Mouse (Mus musculus) hindbrain, postnatal 0 days (tissue): ENCODE results near the gene Spopl. TPM values are rescaled to one million over a fixed set of nuclear protein-coding genes. Genes with fewer than 3 reads are reported as not detected.
"Not testable (repeated sequence)": the region's sequence is repeated elsewhere in the genome, so short reads cannot be mapped to it uniquely, and the experiment has no call there.

Experiments used
- ATAC-seq: fragments of 200-750 bp; cut with Nextera tagmentation; 2 replicates; pipeline ENCODE4 v1.8.0; 2017; ENCODE audit warnings: mild to moderate bottlenecking, moderate TSS enrichment, moderate library complexity
- DNase-seq: peaks from one replicate; pipeline ENCODE4 v3.0.0-alpha.2; 2015; ENCODE audit warnings: low spot score
- H3K27ac ChIP-seq: fragments of 300-500 bp; sonication (generic); 2 replicates; pipeline ENCODE4 v1.5.1; 2014; ENCODE audit warnings: mild to moderate bottlenecking
- H3K27me3 ChIP-seq: fragments of 300-500 bp; sonication (generic); 2 replicates; pipeline ENCODE4 v1.6.1; 2014; ENCODE audit warnings: low read length, mixed read lengths; ENCODE audit not compliant: insufficient read depth
- H3K36me3 ChIP-seq: fragments of 300-500 bp; sonication (generic); 2 replicates; pipeline ENCODE4 v1.6.1; 2014; ENCODE audit warnings: low read length, mixed read lengths; ENCODE audit not compliant: insufficient read depth
- H3K4me1 ChIP-seq: fragments of 300-500 bp; sonication (generic); 2 replicates; pipeline ENCODE4 v1.6.1; 2014; ENCODE audit warnings: antibody characterized with exemption, low read length, mixed read lengths; ENCODE audit not compliant: insufficient read depth
- H3K4me2 ChIP-seq: fragments of 300-500 bp; sonication (generic); 2 replicates; pipeline ENCODE4 v1.6.1; 2014; ENCODE audit warnings: low read depth, mild to moderate bottlenecking, low read length, moderate library complexity, mixed read lengths
- H3K4me3 ChIP-seq: fragments of 300-500 bp; sonication (generic); 2 replicates; pipeline ENCODE4 v1.5.1; 2014; ENCODE audit warnings: low read length
- H3K9ac ChIP-seq: fragments of 300-500 bp; sonication (generic); replicated peaks from 2 replicates; pipeline ENCODE4 v1.6.1; 2014; ENCODE audit warnings: mild to moderate bottlenecking, low read length, moderate library complexity, mixed read lengths
- H3K9me3 ChIP-seq: fragments of 300-500 bp; sonication (generic); 2 replicates; pipeline ENCODE4 v1.6.1; 2016; ENCODE audit warnings: low read length, mixed read lengths
- CTCF ChIP-seq: IDR thresholded peaks from 2 replicates; pipeline ENCODE4 v1.5.1; 2016; ENCODE audit warnings: antibody characterized with exemption, control low read depth, low read depth
- WGBS: fragments of 180-500 bp; shearing (Covaris S2); extraction: QIAGEN DNeasy Blood & Tissue Kit; methylation state at CpG from one replicate; pipeline ENCODE4 v1.1.7; 2014; 5-methylcytosine and 5-hydroxymethylcytosine counted together
- polyA plus RNA-seq: library from polyadenylated mRNA; unstranded; fragments of >200 nt; fragmentation: Nextera tagmentation; extraction: Ambion mirVana; gene quantifications from 2 replicates; pipeline ENCODE4 v1.2.1, GENCODE M21; 2015
- total RNA-seq: library from RNA; depleted of rRNA; stranded (reverse); fragments of >200 nt; gene quantifications from 2 replicates; pipeline ENCODE4 v1.2.3, GENCODE M21; 2014

Spopl gene
- total and polyA plus RNA-seq, 2 experiments from 2014 or later = 8.4 to 19.8 TPM

DNA sequence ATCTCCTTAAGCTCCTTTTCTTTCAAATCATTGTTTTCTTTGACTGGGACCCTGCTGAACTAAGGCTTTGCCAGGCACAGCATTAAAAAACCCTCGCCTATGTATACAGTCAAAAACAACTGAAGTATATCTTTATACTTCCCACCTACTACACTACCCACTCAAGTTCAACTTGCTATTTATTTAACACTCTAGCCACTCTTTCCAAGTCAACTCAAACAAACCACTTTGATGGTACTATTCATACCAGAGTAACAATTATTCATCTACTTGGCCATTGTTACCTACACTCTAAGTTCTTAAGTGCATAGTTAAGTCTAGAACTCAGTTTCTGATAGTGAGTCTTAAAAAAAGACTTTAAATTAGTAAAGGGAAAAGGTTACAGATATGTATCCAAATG is 3.1 kb downstream of the Spopl start:
- DNase-seq = no peak
- Histone ChIP-seq H3K27me3 (no peaks in the 10 kb centered on the region), H3K4me2 (no peak overlapping the region), H3K36me3 (no peaks in the 10 kb centered on the region), H3K27ac (no peak overlapping the region), H3K4me1 (0 out of 2 replicates have a peak, but pooled peaks cover 9% of the 10 kb centered on the region), H3K9ac (no peak overlapping the region), H3K9me3 (no peaks in the 10 kb centered on the region), H3K4me3 (no peak overlapping the region)
- WGBS = 94% methylated on average over 1 of the region's 1 CpGs
- ATAC-seq = no peak
- no peak for TF ChIP-seq CTCF

DNA sequence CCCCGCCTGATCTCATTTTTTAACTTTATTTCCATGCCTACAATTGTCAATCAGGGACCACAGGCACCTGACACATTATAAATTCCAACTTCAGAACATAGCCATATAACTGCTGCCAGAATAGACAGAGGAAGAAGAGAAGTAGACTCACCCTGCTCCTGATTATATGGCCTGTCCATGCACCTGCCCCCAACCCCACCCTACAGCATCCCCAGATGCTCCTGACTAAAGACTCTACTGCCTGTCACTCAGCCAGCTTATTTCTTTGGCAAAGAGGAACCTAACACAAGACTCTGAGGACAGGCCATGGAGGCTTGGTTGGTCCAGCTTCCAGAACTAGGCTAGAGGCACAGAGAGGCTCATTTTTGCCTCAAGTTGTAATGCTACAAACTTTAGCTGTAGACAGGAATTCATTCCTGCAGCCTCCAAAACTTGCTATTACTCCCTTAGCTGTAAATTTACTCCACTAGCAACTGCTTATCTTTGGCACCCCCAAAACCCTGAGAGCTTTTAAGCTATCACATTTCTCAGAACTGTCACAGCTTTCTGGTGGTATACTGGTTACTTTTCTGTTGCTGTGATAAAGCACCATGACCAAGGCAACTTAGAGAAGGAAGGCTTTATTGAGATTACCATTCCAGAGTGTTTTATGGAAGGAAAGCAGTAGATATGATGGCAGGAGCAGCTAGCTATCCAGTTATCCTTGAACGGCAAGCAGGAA is 6.7 kb downstream of the Spopl start:
- Histone ChIP-seq H3K9me3 (no peaks in the 10 kb centered on the region), H3K4me2 (no peak overlapping the region), H3K27me3 (no peaks in the 10 kb centered on the region), H3K4me3 (no peak overlapping the region), H3K4me1 (no peaks in the 10 kb centered on the region), H3K9ac (no peak overlapping the region), H3K27ac (no peak overlapping the region), H3K36me3 (no peaks in the 10 kb centered on the region)
- no peak for DNase-seq
- WGBS = 98% methylated on average over 2 of the region's 2 CpGs
- ATAC-seq = no peak
- TF ChIP-seq CTCF = no peak

DNA sequence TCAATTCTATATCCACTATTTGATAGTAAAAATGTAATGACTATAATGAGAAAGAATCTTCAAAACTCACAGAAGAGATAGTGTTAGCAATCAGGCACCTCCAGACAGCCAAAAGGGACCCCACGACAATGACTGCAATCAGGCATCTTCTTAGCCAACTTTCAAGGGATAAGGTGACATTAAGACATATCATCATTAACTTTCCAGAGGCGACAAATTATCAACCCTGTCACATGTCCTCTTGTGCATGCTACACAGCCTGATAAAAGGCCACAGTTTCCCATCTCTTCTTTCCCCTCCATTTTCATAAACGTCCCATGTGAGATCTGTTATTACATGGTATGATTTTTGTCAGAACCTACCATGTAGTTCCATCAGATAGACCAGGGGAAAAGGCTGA is 9.0 kb downstream of the Spopl start:
- ATAC-seq = no peak
- H3K4me1 ChIP-seq = no peaks in the 10 kb centered on the region
- no peaks in the 10 kb centered on the region for H3K9me3 ChIP-seq
- no peak overlapping the region for H3K4me2 ChIP-seq
- TF ChIP-seq CTCF = no peak
- H3K9ac ChIP-seq = no peak overlapping the region
- no peaks in the 10 kb centered on the region for H3K36me3 ChIP-seq
- no peak overlapping the region for H3K4me3 ChIP-seq
- DNase-seq = no peak
- WGBS = 97% methylated on average over 3 of the region's 3 CpGs
- H3K27me3 ChIP-seq = no peaks in the 10 kb centered on the region
- H3K27ac ChIP-seq = no peak overlapping the region

DNA sequence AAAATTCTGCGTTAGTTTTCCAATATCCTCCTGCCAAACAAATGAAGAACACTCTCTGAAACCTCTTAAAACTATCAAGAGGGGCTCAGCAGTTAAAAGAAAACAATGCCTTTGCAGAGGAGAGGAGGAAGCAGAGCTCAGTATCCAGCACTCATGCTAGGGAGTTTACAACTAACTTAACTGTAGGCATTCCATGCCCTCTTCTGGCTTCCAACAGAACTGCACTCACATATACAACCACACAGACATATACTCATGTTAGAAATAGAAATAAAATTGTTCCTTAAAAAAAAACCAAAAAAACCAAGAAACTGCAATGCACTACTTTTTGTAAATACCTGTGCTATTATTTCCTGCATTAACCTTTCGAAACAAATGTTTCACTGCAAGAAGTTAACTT is 12.7 kb downstream of the Spopl start:
- 94% methylated on average over 2 of the region's 2 CpGs for WGBS
- no peak for ATAC-seq
- TF ChIP-seq CTCF = peak; percentile 32
- H3K4me1 ChIP-seq = no peaks in the 10 kb centered on the region
- H3K4me2 ChIP-seq = no peak overlapping the region
- H3K27me3 ChIP-seq = no peaks in the 10 kb centered on the region
- H3K9ac ChIP-seq = no peak overlapping the region
- no peaks in the 10 kb centered on the region for H3K9me3 ChIP-seq
- no peak overlapping the region for H3K27ac ChIP-seq
- no peak overlapping the region for H3K4me3 ChIP-seq
- DNase-seq = peak; percentile 3
- H3K36me3 ChIP-seq = no peaks in the 10 kb centered on the region

DNA sequence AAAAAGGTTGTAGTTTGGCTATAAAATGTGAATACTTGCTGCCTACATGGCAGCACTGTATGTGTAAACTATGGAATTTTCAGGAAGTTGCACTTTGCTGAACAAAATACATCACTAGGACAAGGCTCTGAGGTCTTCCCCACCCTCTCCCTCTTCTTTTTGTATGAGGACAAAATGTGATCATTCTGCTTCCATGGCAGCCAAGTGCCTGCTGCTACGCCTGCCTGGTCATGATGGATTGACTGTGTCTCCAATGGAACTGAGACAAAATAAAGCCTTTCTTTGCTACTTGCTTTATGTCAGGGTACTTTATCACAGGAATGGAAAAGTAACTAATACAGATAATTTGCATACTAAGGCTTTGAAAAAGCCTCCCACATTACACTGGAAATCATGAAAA is 20.7 kb downstream of the Spopl start:
- no peak for ATAC-seq
- no peaks in the 10 kb centered on the region for H3K27me3 ChIP-seq
- H3K9ac ChIP-seq = no peak overlapping the region
- no peak overlapping the region for H3K4me2 ChIP-seq
- no peak for DNase-seq
- no peaks in the 10 kb centered on the region for H3K36me3 ChIP-seq
- H3K4me3 ChIP-seq = no peak overlapping the region
- no peaks in the 10 kb centered on the region for H3K9me3 ChIP-seq
- no peaks in the 10 kb centered on the region for H3K4me1 ChIP-seq
- TF ChIP-seq CTCF = no peak
- H3K27ac ChIP-seq = no peak overlapping the region
- 37% methylated on average over 1 of the region's 1 CpGs for WGBS

DNA sequence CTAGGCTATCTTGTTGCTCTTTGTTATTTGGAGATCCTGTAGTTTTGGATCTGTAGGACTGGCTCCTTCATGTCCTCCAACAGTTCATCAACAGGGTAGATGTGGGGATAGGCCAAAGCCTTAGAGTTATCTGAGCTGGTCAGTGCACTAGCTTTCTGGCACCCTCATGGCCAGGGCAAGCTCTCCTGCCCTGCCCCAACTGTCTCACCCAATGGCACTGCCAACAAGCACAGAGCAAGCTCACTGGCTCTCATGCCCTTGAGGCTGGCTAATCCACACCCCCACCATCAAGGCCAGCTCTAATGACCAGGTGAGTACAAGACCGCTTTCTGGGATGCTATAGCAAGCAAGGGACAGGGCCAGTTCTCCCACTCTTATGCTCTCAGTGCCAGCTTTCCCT is 24.7 kb downstream of the Spopl start:
- TF ChIP-seq CTCF = no peak
- no peak overlapping the region for H3K4me3 ChIP-seq
- ATAC-seq (no peak), DNase-seq (no peak)
- 100% methylated on average over 1 of the region's 1 CpGs for WGBS
- H3K4me1 ChIP-seq = no peaks in the 10 kb centered on the region
- H3K27ac ChIP-seq = no peak overlapping the region
- H3K36me3 ChIP-seq = no peaks in the 10 kb centered on the region
- H3K9ac ChIP-seq = no peak overlapping the region
- no peaks in the 10 kb centered on the region for H3K9me3 ChIP-seq
- H3K27me3 ChIP-seq = no peaks in the 10 kb centered on the region
- no peak overlapping the region for H3K4me2 ChIP-seq

DNA sequence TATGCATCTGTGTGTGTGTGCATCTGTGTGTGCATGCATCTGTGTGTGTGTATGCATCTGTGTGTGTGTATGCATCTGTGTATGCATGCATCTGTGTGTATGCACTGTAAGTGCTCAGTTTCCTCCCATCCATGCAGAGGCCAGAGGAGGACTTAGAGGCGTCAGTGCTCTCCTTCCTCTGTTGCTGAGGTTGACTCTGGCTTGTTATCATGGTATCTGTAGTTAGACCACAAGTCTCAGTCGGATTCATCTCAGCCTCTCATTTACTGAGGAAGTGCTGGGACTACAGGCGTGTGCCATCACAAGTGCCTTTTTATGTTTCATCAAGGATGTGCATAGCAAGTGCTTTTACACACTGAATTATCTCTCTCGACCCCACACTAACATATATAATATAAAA is 31.9 kb downstream of the Spopl start:
- WGBS = 90% methylated on average over 4 of the region's 4 CpGs
- no peak overlapping the region for H3K9ac ChIP-seq
- H3K4me1 ChIP-seq = no peaks in the 10 kb centered on the region
- TF ChIP-seq CTCF = no peak
- ATAC-seq = no peak
- H3K36me3 ChIP-seq = no peaks in the 10 kb centered on the region; the same call in 1 of the 2 replicates
- H3K4me2 ChIP-seq = no peak overlapping the region
- H3K27ac ChIP-seq = no peak overlapping the region
- no peak for DNase-seq
- H3K4me3 ChIP-seq = no peak overlapping the region
- H3K27me3 ChIP-seq = no peaks in the 10 kb centered on the region
- no peaks in the 10 kb centered on the region for H3K9me3 ChIP-seq

DNA sequence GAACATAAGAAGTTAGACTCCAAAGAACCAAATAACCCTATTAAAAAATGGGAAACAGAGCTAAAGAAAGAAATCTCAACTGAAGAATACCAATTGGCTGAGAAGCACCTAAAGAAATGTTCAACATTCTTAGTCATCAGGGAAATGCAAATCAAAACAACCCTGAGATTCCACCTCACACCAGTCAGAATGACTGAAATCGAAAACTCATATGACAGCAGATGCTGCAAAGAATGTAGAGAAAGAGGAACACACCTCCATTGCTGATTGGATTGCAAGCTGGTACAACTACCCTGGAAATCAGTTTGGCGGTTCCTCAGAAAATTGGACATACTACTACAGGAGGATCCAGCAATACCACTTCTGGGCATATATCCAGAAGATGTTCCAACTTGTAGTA is 44.2 kb downstream of the Spopl start:
- ATAC-seq, H3K4me3 ChIP-seq, H3K9ac ChIP-seq, H3K27me3 ChIP-seq, H3K27ac ChIP-seq, H3K4me2 ChIP-seq, DNase-seq, H3K4me1 ChIP-seq, H3K36me3 ChIP-seq, H3K9me3 ChIP-seq: not testable (repeated sequence)
- WGBS = 99% methylated on average over 2 of the region's 2 CpGs
